Mouse (Mus musculus) liver, embryonic 14.5 days (tissue): ENCODE results near the gene Gm5475.

ENCODE experiments used
- CTCF ChIP-seq: IDR thresholded peaks from 2 replicates; pipeline ENCODE4 v1.5.1; 2016; ENCODE audit warnings: antibody characterized with exemption, low read depth, control low read depth
- EP300 ChIP-seq: IDR thresholded peaks from 2 replicates; pipeline ENCODE4 v1.6.1; 2016; ENCODE audit warnings: antibody characterized with exemption, low read depth

- no peak for TF ChIP-seq CTCF
- no peak for TF ChIP-seq EP300
Measured at GRCm38 (mm10) chr15:100470037-100470436, 48.1 kb downstream of the Gm5475 start.
